Mouse (Mus musculus) limb, embryonic 15.5 days (tissue): Measurements from ENCODE around the gene Tulp1. TPM values are rescaled to one million over a fixed set of nuclear protein-coding genes. Genes with fewer than 3 reads are reported as not detected.

Source experiments
- ATAC-seq: fragments of 200-750 bp; cut with Nextera tagmentation; 2 replicates; pipeline ENCODE4 v1.8.0; 2017; ENCODE audit warnings: low read depth, moderate TSS enrichment; ENCODE audit not compliant: insufficient number of reproducible peaks, low FRiP score, low TSS enrichment
- H3K27ac ChIP-seq: fragments of 300-500 bp; sonication (generic); 2 replicates; pipeline ENCODE4 v1.5.1; 2015; ENCODE audit warnings: moderate library complexity, mild to moderate bottlenecking, inconsistent platforms
- H3K27me3 ChIP-seq: fragments of 300-500 bp; sonication (generic); 2 replicates; pipeline ENCODE4 v1.6.1; 2015; ENCODE audit warnings: inconsistent platforms
- H3K36me3 ChIP-seq: fragments of 300-500 bp; sonication (generic); 2 replicates; pipeline ENCODE4 v1.6.1; 2015; ENCODE audit warnings: inconsistent platforms
- H3K4me1 ChIP-seq: fragments of 300-500 bp; sonication (generic); 2 replicates; pipeline ENCODE4 v1.6.1; 2015; ENCODE audit warnings: inconsistent platforms
- H3K4me2 ChIP-seq: fragments of 300-500 bp; sonication (generic); 2 replicates; pipeline ENCODE4 v1.6.1; 2015; ENCODE audit warnings: mild to moderate bottlenecking, inconsistent platforms
- H3K4me3 ChIP-seq: fragments of 300-500 bp; sonication (generic); 2 replicates; pipeline ENCODE4 v1.5.1; 2015; ENCODE audit warnings: mild to moderate bottlenecking, inconsistent platforms
- H3K9ac ChIP-seq: fragments of 300-500 bp; sonication (generic); 2 replicates; pipeline ENCODE4 v1.6.1; 2015; ENCODE audit warnings: inconsistent platforms
- H3K9me3 ChIP-seq: fragments of 300-500 bp; sonication (generic); 2 replicates; pipeline ENCODE4 v1.6.1; 2016; ENCODE audit warnings: inconsistent platforms
- WGBS: fragments of 180-500 bp; shearing (Covaris S2); methylation state at CpG from one replicate; pipeline ENCODE4 v1.1.7; 2015; 5-methylcytosine and 5-hydroxymethylcytosine counted together
- polyA plus RNA-seq: library from polyadenylated mRNA; unstranded; fragments of >200 nt; fragmentation: Nextera tagmentation; extraction: Ambion mirVana; gene quantifications from 2 replicates; pipeline ENCODE4 v1.2.1, GENCODE M21; 2015

The Tulp1 gene
- polyA plus RNA-seq, 1 experiment from 2014 or later = 6.2 TPM

DNA sequence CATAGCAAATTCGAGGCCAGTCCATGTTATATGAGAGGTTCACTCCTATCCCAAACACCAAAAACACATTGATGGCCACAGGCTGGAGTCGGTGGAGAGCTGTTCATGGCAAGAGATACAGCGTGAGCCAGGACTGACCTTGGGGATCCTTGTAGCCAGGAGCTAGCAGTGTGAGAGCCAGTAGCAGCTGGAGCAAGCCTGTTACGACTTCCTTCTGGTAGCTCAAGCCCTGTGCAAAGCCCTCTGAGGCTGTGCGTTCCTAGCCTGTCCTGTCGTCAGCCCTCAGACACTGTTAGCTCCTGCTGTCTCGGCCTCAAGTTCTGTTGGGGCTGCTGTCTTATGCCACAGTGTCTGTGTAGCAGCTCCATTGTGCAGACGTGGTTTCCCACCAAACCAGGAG is 41.2 kb downstream of the Tulp1 start:
- Histone ChIP-seq H3K9ac (no peak overlapping the region), H3K4me3 (no peak overlapping the region), H3K4me2 (no peak overlapping the region), H3K27ac (no peak overlapping the region), H3K27me3 (no peaks in the 10 kb centered on the region), H3K36me3 (peaks cover 64% of the 10 kb centered on the region), H3K4me1 (peaks cover 12% of the 10 kb centered on the region), H3K9me3 (no peaks in the 10 kb centered on the region)
- WGBS = 88% methylated on average over 8 of the region's 8 CpGs
- ATAC-seq = no peak

DNA sequence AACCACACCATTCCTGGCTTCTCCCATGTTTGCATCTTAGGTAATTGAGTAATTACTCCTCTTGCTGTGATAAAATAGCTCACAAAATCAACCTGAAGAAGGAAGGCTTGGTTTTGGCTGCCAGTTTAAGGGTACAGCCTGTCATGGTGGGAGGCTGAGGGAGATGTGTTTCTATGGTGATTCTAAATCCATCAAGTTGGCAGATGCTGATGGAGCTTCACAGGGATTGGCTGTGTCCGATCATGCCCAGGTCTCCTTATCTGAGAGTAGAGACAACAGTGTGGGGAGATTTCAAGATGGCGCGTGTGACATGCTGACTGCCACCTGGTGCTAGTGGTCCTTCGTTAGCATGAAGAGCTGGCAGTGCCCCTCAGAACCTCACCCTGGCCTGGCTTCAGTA is 43.3 kb downstream of the Tulp1 start:
- no peaks in the 10 kb centered on the region for H3K27me3 ChIP-seq
- H3K9ac ChIP-seq = no peak overlapping the region
- no peaks in the 10 kb centered on the region for H3K4me1 ChIP-seq
- no peak for ATAC-seq
- WGBS = 93% methylated on average over 4 of the region's 4 CpGs
- H3K36me3 ChIP-seq = peaks cover 83% of the 10 kb centered on the region
- no peak overlapping the region for H3K4me2 ChIP-seq
- H3K9me3 ChIP-seq = no peaks in the 10 kb centered on the region
- H3K4me3 ChIP-seq = no peak overlapping the region
- no peak overlapping the region for H3K27ac ChIP-seq

GRCm38 (mm10) chr17:28317725-28318124 is 47.3 kb downstream of the Tulp1 start:
- no peak for ATAC-seq
- Histone ChIP-seq H3K36me3 (peaks cover 67% of the 10 kb centered on the region), H3K4me3 (no peak overlapping the region), H3K9me3 (no peaks in the 10 kb centered on the region), H3K27ac (no peak overlapping the region), H3K9ac (no peak overlapping the region), H3K4me2 (no peak overlapping the region), H3K4me1 (peaks cover 20% of the 10 kb centered on the region), H3K27me3 (no peaks in the 10 kb centered on the region)
- 84% methylated on average over 9 of the region's 9 CpGs for WGBS

DNA sequence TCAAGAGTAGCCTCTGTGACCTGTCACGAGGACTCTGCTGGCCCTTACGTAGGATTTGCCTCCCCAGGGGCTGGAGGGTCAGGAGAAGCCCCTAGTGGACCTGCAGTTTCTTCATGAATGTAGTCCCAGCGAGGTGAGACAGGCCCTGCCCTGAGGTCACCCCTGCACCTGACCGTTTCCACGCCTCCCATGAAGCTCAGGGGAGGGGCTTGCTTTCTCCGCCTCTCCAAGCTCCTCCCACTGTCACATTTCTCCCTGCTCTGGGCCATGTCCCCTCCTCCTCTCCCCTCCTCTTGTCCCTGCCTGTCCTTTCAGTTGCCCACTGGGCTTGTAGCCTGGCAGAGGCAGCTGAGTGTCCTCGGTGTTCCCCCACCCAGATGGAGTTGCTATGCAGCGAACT is 47.9 kb downstream of the Tulp1 start:
- no peak overlapping the region for H3K27ac ChIP-seq
- peaks cover 61% of the 10 kb centered on the region for H3K36me3 ChIP-seq
- H3K27me3 ChIP-seq = no peaks in the 10 kb centered on the region
- no peak overlapping the region for H3K4me2 ChIP-seq
- WGBS = 68% methylated on average over 8 of the region's 8 CpGs
- ATAC-seq = no peak
- no peaks in the 10 kb centered on the region for H3K9me3 ChIP-seq
- H3K4me3 ChIP-seq = no peak overlapping the region
- H3K9ac ChIP-seq = no peak overlapping the region
- H3K4me1 ChIP-seq = peaks cover 23% of the 10 kb centered on the region

DNA sequence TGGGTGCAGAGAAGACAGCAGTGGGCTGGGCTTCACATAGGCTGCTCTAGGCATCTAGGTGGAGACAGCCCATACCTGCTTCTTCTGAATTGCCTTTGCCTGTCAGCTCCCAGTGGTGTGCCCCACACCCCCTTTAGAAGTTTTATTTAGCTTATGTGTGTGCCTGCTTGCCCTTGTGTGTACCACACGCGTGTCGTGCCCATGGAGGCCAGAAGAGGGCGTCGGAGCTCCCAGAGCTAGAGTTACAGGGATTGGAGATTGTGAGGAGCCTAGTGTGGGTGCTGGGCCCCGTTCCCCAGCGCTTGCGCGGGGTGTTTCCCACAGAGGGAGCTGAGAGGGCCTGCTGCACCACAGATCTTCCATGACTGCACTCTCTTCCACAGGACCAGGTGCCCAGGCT is 48.5 kb downstream of the Tulp1 start:
- ATAC-seq = no peak
- 91% methylated on average over 9 of the region's 9 CpGs for WGBS
- H3K27ac ChIP-seq = no peak overlapping the region
- peaks cover 23% of the 10 kb centered on the region for H3K4me1 ChIP-seq
- H3K9me3 ChIP-seq = no peaks in the 10 kb centered on the region
- no peak overlapping the region for H3K4me3 ChIP-seq
- no peak overlapping the region for H3K9ac ChIP-seq
- H3K27me3 ChIP-seq = no peaks in the 10 kb centered on the region
- peaks cover 55% of the 10 kb centered on the region for H3K36me3 ChIP-seq
- no peak overlapping the region for H3K4me2 ChIP-seq

DNA sequence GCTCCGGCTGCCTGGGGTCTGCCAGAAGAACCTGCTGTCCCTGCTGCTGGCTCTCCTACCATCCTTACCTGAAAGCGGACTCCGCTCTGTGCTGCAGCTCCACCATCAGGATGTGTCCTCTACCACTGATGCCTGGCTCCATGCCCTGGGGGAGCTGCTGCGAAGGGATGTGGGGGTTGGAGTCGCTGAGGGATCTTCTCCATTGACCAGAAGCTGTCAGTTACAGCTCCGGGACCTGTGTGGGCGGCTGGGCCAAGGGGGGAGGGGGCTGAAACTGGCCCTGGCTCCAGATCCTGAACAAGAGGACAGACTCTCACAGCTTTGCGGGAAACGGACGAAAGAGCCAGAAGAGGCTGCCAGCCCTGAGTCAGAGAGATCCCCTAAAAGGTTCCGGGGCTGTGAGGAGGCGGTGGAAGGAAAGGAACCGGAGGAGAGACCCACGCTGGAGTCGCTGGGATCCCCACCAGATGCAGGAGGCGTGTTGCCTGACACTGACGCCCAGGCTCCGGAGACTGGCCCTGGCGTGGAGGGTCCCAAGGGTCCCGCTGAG is 49.3 kb downstream of the Tulp1 start:
- no peak overlapping the region for H3K9ac ChIP-seq
- no peak for ATAC-seq

DNA sequence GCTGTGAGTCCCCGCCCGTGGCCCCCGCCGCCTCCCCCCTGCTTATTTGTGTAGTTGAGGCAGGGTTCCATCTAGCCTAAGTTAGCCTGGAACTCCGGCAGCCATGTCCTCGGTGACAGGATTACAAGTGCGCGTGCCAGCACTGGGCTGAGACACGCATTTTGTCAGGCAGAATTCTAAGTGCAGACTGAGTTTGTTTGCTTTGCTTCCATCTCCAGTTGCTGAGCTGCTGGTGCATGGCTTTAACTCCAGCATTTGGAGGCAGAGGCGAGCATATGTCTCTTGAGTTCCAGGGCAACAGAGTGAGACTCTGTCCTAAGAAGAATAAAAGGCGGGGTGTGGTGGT is 51.2 kb downstream of the Tulp1 start:
- Histone ChIP-seq H3K9ac (peak overlapping the region; percentile 89), H3K27me3 (no peaks in the 10 kb centered on the region), H3K36me3 (peaks cover 32% of the 10 kb centered on the region), H3K4me1 (peaks cover 23% of the 10 kb centered on the region), H3K4me3 (peak overlapping the region; percentile 89), H3K4me2 (peak overlapping the region; percentile 81), H3K9me3 (no peaks in the 10 kb centered on the region), H3K27ac (peak overlapping the region; percentile 95)
- 2% methylated on average over 11 of the region's 11 CpGs for WGBS
- ATAC-seq = peak; percentile 0; the same call in 1 of the 2 replicates

More for the DNA sequence above, 49.3 kb downstream of the Tulp1 start:
- no peaks in the 10 kb centered on the region for H3K27me3 ChIP-seq
- 85% methylated on average over 20 of the region's 20 CpGs for WGBS
- H3K27ac ChIP-seq = no peak overlapping the region
- no peak overlapping the region for H3K4me3 ChIP-seq
- H3K36me3 ChIP-seq = peaks cover 47% of the 10 kb centered on the region
- H3K4me2 ChIP-seq = no peak overlapping the region
- no peaks in the 10 kb centered on the region for H3K9me3 ChIP-seq
- peaks cover 23% of the 10 kb centered on the region for H3K4me1 ChIP-seq

- Histone ChIP-seq H3K27ac (peak within 1 kb of the TSS; percentile 95), H3K4me1 (peaks cover 28% of the 10 kb centered on the region), H3K4me3 (peak within 1 kb of the TSS; percentile 89), H3K36me3 (peaks cover 29% of the 10 kb centered on the region), H3K4me2 (peak within 1 kb of the TSS; percentile 81), H3K27me3 (no peaks in the 10 kb centered on the region), H3K9me3 (no peaks in the 10 kb centered on the region), H3K9ac (peak within 1 kb of the TSS; percentile 89)
- ATAC-seq = peak; percentile 96
- WGBS = under 1% methylated on average over 69 of the region's 69 CpGs
These were observed 51.7 kb downstream of the Tulp1 start, which contains the start of gene Fance for GRCm38 (mm10) chr17:28313212-28313879. Fance (plus strand) TSS chr17:28313519.

GRCm38 (mm10) chr17:28312232-28313211 is 52.5 kb downstream of the Tulp1 start:
- ATAC-seq = no peak
- H3K36me3 ChIP-seq = peaks cover 20% of the 10 kb centered on the region
- no peaks in the 10 kb centered on the region for H3K27me3 ChIP-seq
- H3K4me2 ChIP-seq = peak overlapping the region; percentile 81
- H3K9ac ChIP-seq = no peak overlapping the region
- no peaks in the 10 kb centered on the region for H3K9me3 ChIP-seq
- peak overlapping the region; percentile 89 for H3K4me3 ChIP-seq
- WGBS = 23% methylated on average over 17 of the region's 17 CpGs
- peak overlapping the region; percentile 95 for H3K27ac ChIP-seq
- peaks cover 29% of the 10 kb centered on the region for H3K4me1 ChIP-seq

- H3K4me1 ChIP-seq = peaks cover 29% of the 10 kb centered on the region
- H3K27ac ChIP-seq = no peak overlapping the region
- no peak overlapping the region for H3K4me3 ChIP-seq
- peaks cover 11% of the 10 kb centered on the region for H3K36me3 ChIP-seq
- ATAC-seq = no peak
- no peak overlapping the region for H3K4me2 ChIP-seq
- no peaks in the 10 kb centered on the region for H3K27me3 ChIP-seq
- no peak overlapping the region for H3K9ac ChIP-seq
- 62% methylated on average over 5 of the region's 5 CpGs for WGBS
- no peaks in the 10 kb centered on the region for H3K9me3 ChIP-seq
These were observed 53.5 kb downstream of the Tulp1 start for GRCm38 (mm10) chr17:28311366-28312132.

- Histone ChIP-seq H3K4me2 (no peak overlapping the region), H3K4me1 (peaks cover 29% of the 10 kb centered on the region), H3K27me3 (no peaks in the 10 kb centered on the region), H3K4me3 (no peak overlapping the region), H3K27ac (no peak overlapping the region), H3K36me3 (peaks cover 3% of the 10 kb centered on the region; the same call in 1 of the 2 replicates), H3K9ac (no peak overlapping the region), H3K9me3 (no peaks in the 10 kb centered on the region)
- ATAC-seq = no peak
- 79% methylated on average over 3 of the region's 3 CpGs for WGBS
These were observed 54.2 kb downstream of the Tulp1 start for GRCm38 (mm10) chr17:28310831-28311230.
